Mouse (Mus musculus) MEL (cell line): ENCODE data around the gene Tesk2. TPM values are rescaled to one million over a fixed set of nuclear protein-coding genes. Genes with fewer than 3 reads are reported as not detected.
A peak's percentile ranks its signal among the peaks of the same experiment; 100 is the strongest.

ENCODE experiments used
- DNase-seq: peaks from one replicate; pipeline ENCODE4 v3.0.0; 2011; ENCODE audit warnings: low read depth, low spot score
- H3K27ac ChIP-seq: 2 replicates; pipeline ENCODE4 v1.5.1; 2012; ENCODE audit warnings: low read depth, mild to moderate bottlenecking, control low read depth, low read length, moderate library complexity; ENCODE audit not compliant: control insufficient read depth
- H3K27me3 ChIP-seq, 2 experiments: fragments of 150-350 bp in 1 of 2; sonication (generic) in 1 of 2; 2 replicates each; pipeline ENCODE4 v1.6.1; 2012; ENCODE audit warnings: low read length in 2 of 2, mild to moderate bottlenecking in 2 of 2, improper control_type of control experiment in 1 of 2, moderate library complexity in 1 of 2; ENCODE audit not compliant: insufficient read depth in 2 of 2, control insufficient read depth in 1 of 2
- H3K36me3 ChIP-seq, 2 experiments: 2 replicates each; pipeline ENCODE4 v1.6.1; 2012 to 2014; ENCODE audit warnings: low read length in 2 of 2, improper control_type of control experiment in 1 of 2, inconsistent platforms in 1 of 2, mild to moderate bottlenecking in 1 of 2; ENCODE audit not compliant: insufficient read depth in 2 of 2, control insufficient read depth in 1 of 2
- H3K4me1 ChIP-seq, 2 experiments: fragments of 150-350 bp in 1 of 2; sonication (generic) in 1 of 2; 2 replicates each; pipeline ENCODE4 v1.6.1; 2012; ENCODE audit warnings: low read length in 2 of 2, improper control_type of control experiment in 1 of 2, mild to moderate bottlenecking in 1 of 2; ENCODE audit not compliant: insufficient read depth in 2 of 2, control insufficient read depth in 1 of 2
- H3K4me3 ChIP-seq, 2 experiments: fragments of 150-350 bp in 1 of 2; sonication (generic) in 1 of 2; 2 replicates each; pipeline ENCODE4 v1.5.1; 2012; ENCODE audit warnings: low read depth in 2 of 2, low read length in 2 of 2, mild to moderate bottlenecking in 2 of 2, moderate library complexity in 2 of 2, control low read depth in 1 of 2, improper control_type of control experiment in 1 of 2; ENCODE audit not compliant: control insufficient read depth in 1 of 2, insufficient read depth in 1 of 2
- H3K79me2 ChIP-seq: 2 replicates; pipeline ENCODE4 v1.6.1; 2012; ENCODE audit warnings: mild to moderate bottlenecking, low read length, moderate library complexity; ENCODE audit not compliant: control insufficient read depth, poor library complexity, insufficient read depth
- H3K9ac ChIP-seq: 2 replicates; pipeline ENCODE4 v1.6.1; 2012; ENCODE audit warnings: low read depth, mild to moderate bottlenecking, control low read depth, low read length, moderate library complexity; ENCODE audit not compliant: control insufficient read depth, poor library complexity, severe bottlenecking
- H3K9me3 ChIP-seq: fragments of 150-350 bp; sonication (generic); replicated peaks from 2 replicates; pipeline ENCODE4 v1.6.1; 2012; ENCODE audit warnings: mild to moderate bottlenecking, low read length, improper control_type of control experiment, moderate library complexity; ENCODE audit not compliant: insufficient read depth
- BHLHE40 ChIP-seq: IDR thresholded peaks from 2 replicates; pipeline ENCODE4 v1.6.1; 2012; ENCODE audit warnings: low read depth, mild to moderate bottlenecking, inconsistent platforms, low read length, improper control_type of control experiment, borderline replicate concordance
- CTCF ChIP-seq, 3 experiments: IDR thresholded peaks in 2 of 3; conservative IDR thresholded peaks in 1 of 3; 2 replicates each; pipeline ENCODE4 v1.5.1; 2011 to 2012; ENCODE audit warnings: low read length in 3 of 3, low read depth in 2 of 3, mild to moderate bottlenecking in 2 of 3, improper control_type of control experiment in 1 of 3, inconsistent platforms in 1 of 3, mixed read lengths in 1 of 3, moderate library complexity in 1 of 3; ENCODE audit not compliant: control insufficient read depth in 1 of 3, insufficient read depth in 1 of 3, poor library complexity in 1 of 3, severe bottlenecking in 1 of 3
- EP300 ChIP-seq, 2 experiments: IDR thresholded peaks; 2 replicates each; pipeline ENCODE4 v1.6.1; 2011; ENCODE audit warnings: improper control_type of control experiment in 2 of 2, low read length in 2 of 2, low read depth in 1 of 2, mild to moderate bottlenecking in 1 of 2
- ETS1 ChIP-seq: IDR thresholded peaks from 2 replicates; pipeline ENCODE4 v1.6.1; 2012; ENCODE audit warnings: low read depth, mild to moderate bottlenecking, inconsistent platforms, low read length, improper control_type of control experiment, moderate library complexity
- JUND ChIP-seq: IDR thresholded peaks from 2 replicates; pipeline ENCODE4 v1.6.1; 2011; ENCODE audit warnings: low read depth, mild to moderate bottlenecking, improper control_type of control experiment, low read length
- MAFK ChIP-seq: IDR thresholded peaks from 2 replicates; pipeline ENCODE4 v1.6.1; 2011; ENCODE audit warnings: low read depth, mild to moderate bottlenecking, low read length, improper control_type of control experiment, borderline replicate concordance
- MAZ ChIP-seq: IDR thresholded peaks from 2 replicates; pipeline ENCODE4 v1.6.1; 2012; ENCODE audit warnings: low read depth, mild to moderate bottlenecking, inconsistent platforms, low read length, improper control_type of control experiment
- MEF2A ChIP-seq: IDR thresholded peaks from 2 replicates; pipeline ENCODE4 v1.6.1; 2014; ENCODE audit warnings: low read depth, mild to moderate bottlenecking, inconsistent platforms, low read length, improper control_type of control experiment; ENCODE audit not compliant: poor library complexity, insufficient replicate concordance, severe bottlenecking; ENCODE audit errors: extremely low read depth
- MYB ChIP-seq: IDR thresholded peaks from 2 replicates; pipeline ENCODE4 v1.6.1; 2011; ENCODE audit warnings: mild to moderate bottlenecking, low read depth, low read length, improper control_type of control experiment
- MYC ChIP-seq: IDR thresholded peaks from 2 replicates; pipeline ENCODE4 v1.6.1; 2011; ENCODE audit warnings: low read depth, mild to moderate bottlenecking, low read length, improper control_type of control experiment, moderate library complexity
- POLR2AphosphoS2 ChIP-seq: IDR thresholded peaks from 2 replicates; pipeline ENCODE4 v1.6.1; 2011; ENCODE audit warnings: low read length, improper control_type of control experiment
- RAD21 ChIP-seq: IDR thresholded peaks from 2 replicates; pipeline ENCODE4 v1.6.1; 2011; ENCODE audit warnings: mild to moderate bottlenecking, low read depth, low read length, improper control_type of control experiment
- SIN3A ChIP-seq: IDR thresholded peaks from 2 replicates; pipeline ENCODE4 v1.6.1; 2012; ENCODE audit warnings: low read length, improper control_type of control experiment, inconsistent platforms
- SMC3 ChIP-seq: IDR thresholded peaks from 2 replicates; pipeline ENCODE4 v1.6.1; 2011; ENCODE audit warnings: low read depth, low read length, improper control_type of control experiment
- TCF12 ChIP-seq: IDR thresholded peaks from 2 replicates; pipeline ENCODE4 v1.6.1; 2014; ENCODE audit warnings: low read depth, mild to moderate bottlenecking, inconsistent platforms, low read length, improper control_type of control experiment, moderate library complexity
- UBTF ChIP-seq: IDR thresholded peaks from 2 replicates; pipeline ENCODE4 v1.6.1; 2012; ENCODE audit warnings: low read depth, mild to moderate bottlenecking, inconsistent platforms, low read length, improper control_type of control experiment, moderate library complexity, borderline replicate concordance; ENCODE audit not compliant: insufficient read depth
- USF1 ChIP-seq: IDR thresholded peaks from 2 replicates; pipeline ENCODE4 v1.6.1; 2014; ENCODE audit warnings: low read depth, mild to moderate bottlenecking, inconsistent platforms, low read length, improper control_type of control experiment, moderate library complexity
- ZC3H11A ChIP-seq: IDR thresholded peaks from 2 replicates; pipeline ENCODE4 v1.6.1; 2012; ENCODE audit warnings: low read depth, mild to moderate bottlenecking, inconsistent platforms, low read length, improper control_type of control experiment
- ZMIZ1 ChIP-seq: IDR thresholded peaks from 2 replicates; pipeline ENCODE4 v1.6.1; 2012; ENCODE audit warnings: low read depth, mild to moderate bottlenecking, inconsistent platforms, low read length, improper control_type of control experiment, moderate library complexity
- polyA plus RNA-seq, 2 experiments: library from polyadenylated mRNA; stranded (reverse) in 1 of 2; unstranded in 1 of 2; fragments of >175 nt in 1 of 2; fragments of >200 nt in 1 of 2; gene quantifications; 2 replicates each; pipeline versions ENCODE4 v1.2.1 to v1.2.4; 2012; ENCODE audit warnings: low replicate concordance in 2 of 2, low read depth in 1 of 2; ENCODE audit not compliant: insufficient read length in 2 of 2, insufficient read depth in 1 of 2, missing spikeins in 1 of 2
- total RNA-seq: library from RNA; depleted of rRNA; stranded (reverse); fragments of 300-350 nt; gene quantifications from 2 replicates; pipeline ENCODE4 v1.2.3, GENCODE M21; 2012

The Tesk2 gene
- total and polyA plus RNA-seq, 3 experiments: 2.3 to 3.3 TPM; not detected in 1

GRCm38 (mm10) chr4:116782171-116782570 lies 61.4 kb downstream of the Tesk2 start:
- TF ChIP-seq USF1 (no peak), MYB (no peak), TCF12 (no peak), RAD21 (no peak), UBTF (no peak), SMC3 (no peak), JUND (no peak), BHLHE40 (no peak), CTCF (IDR thresholded peaks at IDR 0.05 in 2 of 3, conservative IDR thresholded peaks at IDR 0.05 in 1 of 3; ENCODE audit: control insufficient read depth in 1 of 3, insufficient read depth in 1 of 3, low read depth in 2 of 3, low read length in 3 of 3, poor library complexity in 1 of 3, severe bottlenecking in 1 of 3) (no peak), MYC (no peak), ETS1 (no peak), MAZ (no peak), POLR2AphosphoS2 (no peak), MEF2A (no peak), EP300 (IDR thresholded peaks at IDR 0.05; ENCODE audit: low read depth in 1 of 2, low read length in 2 of 2) (no peak), MAFK (no peak), ZMIZ1 (no peak)
- no peaks in the 10 kb centered on the region; a peak in 1 of 4 replicates for H3K27me3 ChIP-seq
- no peak overlapping the region for H3K4me3 ChIP-seq
- H3K36me3 ChIP-seq: no peaks in the 10 kb centered on the region
- no peaks in the 10 kb centered on the region for H3K79me2 ChIP-seq
- no peaks in the 10 kb centered on the region for H3K9me3 ChIP-seq
- no peak overlapping the region for H3K9ac ChIP-seq
- H3K27ac ChIP-seq: no peak overlapping the region
- DNase-seq: no peak
- no peaks in the 10 kb centered on the region for H3K4me1 ChIP-seq

- H3K9ac ChIP-seq: no peak overlapping the region
- peaks cover 3 to 4% of the 10 kb centered on the region in 2 experiments; a peak in 2 of 4 replicates for H3K4me1 ChIP-seq
- peaks cover 0 to 5% of the 10 kb centered on the region in 2 experiments; a peak in 1 of 4 replicates for H3K36me3 ChIP-seq
- TF ChIP-seq SMC3: peak; percentile 61
- TF ChIP-seq RAD21: peak; percentile 55
- TF ChIP-seq SIN3A: no peak
- TF ChIP-seq JUND: no peak
- TF ChIP-seq CTCF (IDR thresholded peaks at IDR 0.05 in 2 of 3, conservative IDR thresholded peaks at IDR 0.05 in 1 of 3; ENCODE audit: control insufficient read depth in 1 of 3, insufficient read depth in 1 of 3, low read depth in 2 of 3, low read length in 3 of 3, poor library complexity in 1 of 3, severe bottlenecking in 1 of 3): peak; percentile 43 to 72 (median 69)
- peak; percentile 32 for TF ChIP-seq ZC3H11A
- TF ChIP-seq, all 39 proteins: peak for 4
- no peaks in the 10 kb centered on the region for H3K9me3 ChIP-seq
- no peaks in the 10 kb centered on the region for H3K79me2 ChIP-seq
- peak; percentile 43 for DNase-seq
- H3K27me3 ChIP-seq: no peaks in the 10 kb centered on the region; a peak in 1 of 4 replicates
- no peak overlapping the region for H3K4me3 ChIP-seq
- no peak overlapping the region for H3K27ac ChIP-seq
These were observed 65.8 kb downstream of the Tesk2 start for GRCm38 (mm10) chr4:116786587-116786986.
